Mouse (Mus musculus) urinary bladder, adult 18-20 months (tissue): ENCODE data around the gene Tle4.

Experiments used
- DNase-seq, 2 experiments: peaks; one replicate each; pipeline ENCODE4 v3.0.0; 2022; ENCODE audit warnings: low spot score in 2 of 2, mixed read lengths in 2 of 2

The Tle4 gene

GRCm38 (mm10) chr19:14590154-14590553 lies 7.7 kb downstream of the Tle4 start:
- no peak for DNase-seq

- DNase-seq = no peak
Observed at GRCm38 (mm10) chr19:14588221-14589123, 9.4 kb downstream of the Tle4 start.

- DNase-seq = no peak
Observed at GRCm38 (mm10) chr19:14586171-14586570, 11.7 kb downstream of the Tle4 start.

- no peak for DNase-seq
Observed at GRCm38 (mm10) chr19:14585731-14586130, 12.1 kb downstream of the Tle4 start.

GRCm38 (mm10) chr19:14585235-14585634 lies 12.6 kb downstream of the Tle4 start:
- DNase-seq = no peak

GRCm38 (mm10) chr19:14578698-14579097 lies 19.2 kb downstream of the Tle4 start:
- DNase-seq = no peak

- DNase-seq = no peak
Observed at GRCm38 (mm10) chr19:14578016-14578415, 19.8 kb downstream of the Tle4 start.

- no peak for DNase-seq
Observed at GRCm38 (mm10) chr19:14576311-14576710, 21.5 kb downstream of the Tle4 start.

GRCm38 (mm10) chr19:14568879-14569278 lies 29.0 kb downstream of the Tle4 start:
- no peak for DNase-seq

- no peak for DNase-seq
Observed at GRCm38 (mm10) chr19:14567081-14567480, 30.8 kb downstream of the Tle4 start.

- no peak for DNase-seq
Observed at GRCm38 (mm10) chr19:14566564-14567021, 31.3 kb downstream of the Tle4 start.

- no peak for DNase-seq
Observed at GRCm38 (mm10) chr19:14565424-14566069, 32.3 kb downstream of the Tle4 start.

GRCm38 (mm10) chr19:14563273-14563959 lies 34.4 kb downstream of the Tle4 start:
- DNase-seq = no peak

- DNase-seq = no peak
Observed at GRCm38 (mm10) chr19:14547871-14548270, 50.0 kb downstream of the Tle4 start.

- DNase-seq = no peak
Observed at GRCm38 (mm10) chr19:14547133-14547842, 50.6 kb downstream of the Tle4 start.

- DNase-seq = no peak
Observed at GRCm38 (mm10) chr19:14545485-14545884, 52.4 kb downstream of the Tle4 start.

- DNase-seq = no peak
Observed at GRCm38 (mm10) chr19:14543305-14543704, 54.5 kb downstream of the Tle4 start.

GRCm38 (mm10) chr19:14540678-14541077 lies 57.2 kb downstream of the Tle4 start:
- DNase-seq = no peak

- DNase-seq = no peak
Observed at GRCm38 (mm10) chr19:14536676-14537075, 61.2 kb downstream of the Tle4 start.

- DNase-seq = no peak
Observed at GRCm38 (mm10) chr19:14534447-14534846, 63.4 kb downstream of the Tle4 start.

GRCm38 (mm10) chr19:14532861-14533260 lies 65.0 kb downstream of the Tle4 start:
- DNase-seq = no peak
